Mouse (Mus musculus) heart, postnatal 14 days (tissue): ENCODE results near the gene Dapk3. TPM values are rescaled to one million over a fixed set of nuclear protein-coding genes. Genes with fewer than 3 reads are reported as not detected.
"Not testable (repeated sequence)": the region's sequence is repeated elsewhere in the genome, so short reads cannot be mapped to it uniquely, and the experiment has no call there.

Source experiments
- DNase-seq, 2 experiments: peaks; one replicate each; pipeline ENCODE4 v3.0.0; 2021 to 2022
- intact Hi-C: fragments of 180-260 bp; cut with DNase I; formaldehyde crosslinking; loops from one replicate; pipeline ENCODE4 v1.15.1; 2025
- total RNA-seq, 2 experiments: library from RNA; stranded (reverse); gene quantifications; 2 replicates each; pipeline ENCODE4 v1.2.3; 2021

The Dapk3 gene
- total RNA-seq, 2 experiments from 2014 or later = 28.4 to 29.2 TPM

DNA sequence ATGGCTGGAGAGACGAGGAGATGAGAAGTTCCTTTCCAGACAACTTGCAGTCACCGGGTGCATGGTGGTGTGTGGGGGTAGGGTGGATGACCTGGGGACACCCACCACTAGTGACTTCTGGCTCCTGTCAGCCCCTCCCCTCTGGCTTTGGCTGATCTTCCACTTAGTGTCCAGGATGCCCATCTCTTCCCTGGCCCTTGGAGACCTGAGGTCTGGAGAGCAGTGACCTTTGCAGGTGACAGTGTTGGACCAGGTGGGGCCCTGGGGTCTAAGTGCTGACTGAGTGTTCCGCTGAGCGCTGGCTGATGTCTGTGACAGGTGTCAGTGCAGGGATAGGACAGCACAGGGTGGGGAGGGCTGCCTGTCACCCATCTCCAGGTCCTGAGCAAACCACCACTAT is 12.5 kb downstream of the Dapk3 start:
- intact Hi-C loops = no loop called here
- peak in 1 of 2 experiments; percentile 42 for DNase-seq

DNA sequence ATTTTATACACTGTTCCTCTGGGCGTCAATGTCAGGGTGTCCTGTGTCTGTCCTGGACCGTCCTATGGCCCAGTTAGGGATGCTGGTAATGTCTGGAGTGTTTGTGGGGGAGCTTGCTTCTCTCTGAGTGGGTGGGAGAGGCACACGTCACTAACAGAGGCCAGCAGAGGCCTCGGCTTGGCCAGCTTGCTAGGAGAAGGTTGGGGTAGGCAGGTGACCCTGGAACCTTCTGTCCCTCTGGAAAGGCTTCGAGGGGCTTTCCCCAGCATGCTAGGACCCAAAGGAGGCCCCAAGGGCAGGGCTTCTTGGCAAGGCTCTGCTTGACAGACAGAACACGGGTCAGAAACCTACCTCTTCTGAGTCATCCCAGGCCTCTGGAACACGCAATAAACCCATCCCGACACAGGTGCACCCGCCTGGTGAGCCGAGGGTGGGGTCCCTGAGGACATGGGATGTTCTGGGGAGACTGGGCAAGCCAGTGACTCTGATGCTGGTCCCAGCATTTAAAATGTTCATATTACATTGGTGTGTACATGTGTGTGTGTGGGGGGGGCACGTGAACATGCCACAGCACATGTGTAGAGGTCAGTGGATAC is 13.8 kb downstream of the Dapk3 start:
- intact Hi-C loops = no loop called here
- peak in 1 of 2 experiments; percentile 45 for DNase-seq

DNA sequence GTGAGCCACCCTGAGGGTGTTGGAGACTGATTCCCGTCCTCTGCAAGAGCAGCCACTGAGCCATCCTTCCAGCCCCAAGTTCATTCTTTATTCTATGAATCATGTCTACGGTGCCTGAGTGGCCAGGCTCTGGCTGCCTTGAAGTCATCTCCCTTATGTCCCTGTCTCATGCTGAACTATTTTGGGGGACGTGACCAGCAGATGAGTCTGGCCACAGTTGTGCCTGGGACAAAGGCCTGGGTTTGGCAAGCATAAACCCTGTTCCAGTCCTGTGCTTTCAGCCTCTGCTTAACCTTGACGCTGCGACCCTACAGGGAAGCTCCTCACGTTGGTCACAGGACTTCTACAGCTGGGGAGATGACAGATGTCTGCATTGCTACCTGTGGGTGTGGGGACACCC is 14.5 kb downstream of the Dapk3 start:
- intact Hi-C loops = no loop called here
- DNase-seq = peak in 1 of 2 experiments; percentile 34

DNA sequence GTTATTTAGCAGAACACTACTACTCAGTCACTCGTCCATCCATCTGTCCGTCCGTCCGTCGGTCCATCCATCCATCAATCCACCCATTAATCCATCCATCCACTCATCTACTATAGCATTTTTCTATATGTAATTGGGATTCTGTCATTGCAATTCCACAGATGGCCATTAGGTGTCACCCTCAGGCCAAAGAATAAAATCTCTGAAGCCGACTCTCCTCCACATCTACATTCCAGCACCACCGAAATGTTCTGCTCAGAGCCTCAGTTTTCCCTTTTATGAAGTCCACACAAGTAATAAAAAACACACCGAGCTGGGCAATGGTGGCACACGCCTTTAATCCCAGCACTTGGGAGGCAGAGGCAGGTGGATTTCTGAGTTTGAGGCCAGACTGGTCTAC is 15.4 kb downstream of the Dapk3 start:
- intact Hi-C loops = loop anchor here (1.0 to 2.0 kb wide), 2 partner anchors 20 to 43 kb away; no protein-coding TSS in a partner anchor
- DNase-seq = peak in 1 of 2 experiments; percentile 77

DNA sequence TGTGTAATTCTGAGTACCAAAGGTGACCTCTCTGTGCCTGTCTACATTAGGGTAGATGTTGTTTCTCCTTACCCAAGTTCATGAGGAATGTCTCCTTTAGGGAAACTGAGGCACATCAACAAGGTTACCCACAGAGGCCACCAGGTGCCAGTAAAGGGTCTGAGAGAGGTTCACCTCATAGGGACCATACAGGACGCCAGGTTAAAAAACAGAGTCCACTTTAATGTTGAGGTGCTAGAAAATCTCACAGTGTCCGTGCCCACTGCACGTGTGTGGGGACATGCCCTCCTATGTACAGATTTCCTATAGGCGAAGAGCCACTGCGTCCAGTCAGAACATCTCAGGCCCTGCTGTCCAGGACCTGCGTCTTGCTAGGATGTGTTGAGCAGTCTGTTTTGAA is 16.2 kb downstream of the Dapk3 start:
- peak in 1 of 2 experiments; percentile 18 for DNase-seq
- intact Hi-C loops = loop anchor here (1.0 to 2.0 kb wide), 2 partner anchors 19 to 42 kb away; no protein-coding TSS in a partner anchor

DNA sequence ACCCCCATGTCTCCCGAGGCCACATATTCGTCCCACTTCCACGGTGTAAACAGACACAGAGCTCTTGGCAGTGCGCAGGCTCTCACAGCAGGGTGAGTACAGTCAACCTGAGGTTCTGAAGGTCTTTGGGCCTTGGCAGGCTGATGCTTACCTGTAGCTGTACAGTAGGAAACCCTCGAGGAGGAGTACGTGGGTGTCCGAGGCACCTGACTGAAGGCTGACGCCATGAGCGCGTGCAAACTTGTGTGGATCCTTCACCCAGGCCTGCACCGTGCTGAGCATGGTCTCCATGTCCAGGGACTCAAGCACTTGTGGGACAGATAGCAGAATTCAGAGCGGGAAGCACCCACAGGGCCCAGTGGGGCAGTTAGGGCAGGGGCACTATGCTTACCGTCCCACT is 17.3 kb downstream of the Dapk3 start:
- DNase-seq = peak in 1 of 2 experiments; percentile 33
- intact Hi-C loops = no loop called here

DNA sequence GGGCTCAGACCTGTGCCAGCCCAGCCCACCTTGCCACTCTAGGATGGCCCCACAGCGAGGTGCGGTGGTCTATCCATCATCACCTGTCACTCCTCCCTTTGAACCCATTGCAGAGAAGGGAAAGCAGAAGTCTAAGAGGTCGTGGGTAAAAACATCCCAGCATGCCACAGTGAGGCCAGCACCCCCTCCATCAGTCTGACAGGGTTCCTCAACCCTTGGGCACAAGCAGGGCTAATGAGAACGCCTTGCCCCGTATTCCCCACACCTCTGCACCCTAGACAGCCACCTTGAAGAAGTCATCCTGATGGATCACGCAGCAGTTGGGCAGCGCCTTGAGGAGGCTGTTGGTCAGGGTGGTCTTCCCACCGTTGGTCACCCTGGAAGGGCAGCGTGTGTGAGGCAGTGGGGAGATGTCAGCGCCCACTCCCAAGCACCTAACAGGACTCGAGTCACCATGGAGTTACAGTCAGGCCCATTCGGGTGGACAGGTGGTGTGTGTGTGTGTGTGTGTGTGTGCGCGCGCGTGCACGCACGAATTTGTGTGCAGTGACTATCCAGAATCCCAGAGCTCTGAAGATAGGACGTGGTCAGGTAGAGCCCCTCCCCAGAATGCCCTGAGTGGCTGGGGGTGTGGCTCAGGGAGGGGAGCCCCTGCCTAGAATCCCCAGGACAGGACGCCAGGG is 17.9 kb downstream of the Dapk3 start:
- intact Hi-C loops = no loop called here
- DNase-seq = peak in 1 of 2 experiments; percentile 24

DNA sequence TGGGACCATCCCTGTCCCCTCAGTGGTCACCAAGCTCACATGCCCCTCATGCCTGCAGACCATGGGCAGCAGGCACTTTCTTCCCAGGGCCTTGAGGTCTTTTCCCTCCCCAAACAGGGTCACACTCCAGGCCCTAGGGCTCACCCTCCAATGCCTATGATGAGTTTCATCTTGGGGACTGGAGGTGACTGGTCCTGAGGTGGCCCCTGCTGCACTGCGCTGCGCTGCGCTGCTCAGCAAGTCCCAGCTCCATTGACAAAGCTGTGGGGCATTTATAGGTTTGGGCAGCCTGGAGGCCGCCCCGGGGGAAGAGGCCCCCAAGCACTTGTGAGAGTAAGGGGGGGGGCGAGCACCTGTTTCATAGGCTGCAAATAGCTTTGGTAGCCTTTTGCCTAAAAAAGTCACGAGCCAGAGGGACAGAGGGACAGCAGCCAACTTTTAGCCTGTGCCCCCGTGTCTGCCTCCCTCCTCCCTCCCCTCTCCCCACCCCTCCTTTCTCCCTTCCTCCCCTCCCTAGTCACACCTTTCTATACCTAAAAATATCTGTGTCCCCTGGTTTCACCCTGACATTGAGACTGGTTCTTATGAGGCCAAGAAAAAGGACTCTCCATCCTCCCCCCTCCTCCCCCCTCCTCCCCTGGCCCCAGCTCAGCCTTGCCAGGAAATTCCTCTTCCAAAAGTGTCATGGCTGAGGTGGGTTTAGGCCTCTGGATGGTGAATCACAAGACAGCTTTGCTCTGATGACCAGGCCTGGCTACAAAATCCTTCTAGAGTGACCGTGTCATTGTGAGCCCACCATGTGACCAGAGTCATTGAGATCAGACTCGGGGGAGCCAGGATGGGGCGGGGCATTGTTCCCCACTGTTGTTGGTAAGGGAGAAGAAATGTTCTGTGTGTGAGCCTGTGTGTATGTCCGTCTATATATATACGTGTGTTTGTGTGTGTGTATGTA is 19.3 kb downstream of the Dapk3 start, which contains the start of gene Nmrk2:
Gene Nmrk2, minus strand, starts transcription at position 245 of the 952 bp plus-strand sequence.
- intact Hi-C loops = no loop called here
- DNase-seq = peak in 1 of 2 experiments; percentile 66

DNA sequence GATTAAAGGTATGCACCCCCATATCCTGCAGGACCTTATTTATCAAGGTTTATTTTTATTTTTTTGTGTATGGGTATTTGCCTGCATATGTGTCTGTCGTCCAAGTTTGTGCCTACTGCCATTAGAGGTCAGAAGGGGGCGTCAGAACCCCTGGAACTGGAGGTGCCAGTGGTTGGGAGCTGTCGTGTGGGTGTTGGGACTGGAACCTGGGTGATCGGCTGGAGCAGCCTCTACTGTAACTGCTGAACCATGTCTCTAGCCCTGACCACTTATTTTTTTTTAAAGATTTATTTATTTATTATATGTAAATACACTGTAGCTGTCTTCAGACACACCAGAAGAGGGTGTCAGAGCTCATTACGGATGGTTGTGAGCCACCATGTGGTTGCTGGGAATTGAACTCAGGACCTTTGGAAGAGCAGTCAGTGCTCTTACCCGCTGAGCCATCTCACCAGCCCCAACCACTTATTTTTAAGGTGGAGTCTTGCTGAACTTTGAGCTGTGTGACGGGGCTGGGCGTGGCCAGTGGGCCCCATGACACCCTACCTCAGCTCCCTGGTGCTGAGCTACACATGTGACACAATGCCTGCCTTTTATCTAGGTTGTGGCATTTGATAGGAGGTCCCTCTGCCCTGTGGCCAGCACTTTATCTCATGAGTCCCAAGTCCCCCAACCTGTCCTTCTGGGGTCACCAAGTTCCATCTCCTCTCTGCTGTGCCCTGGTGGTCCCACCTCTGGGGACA is 20.3 kb downstream of the Dapk3 start:
- DNase-seq = peak in 1 of 2 experiments; percentile 34
- intact Hi-C loops = no loop called here

DNA sequence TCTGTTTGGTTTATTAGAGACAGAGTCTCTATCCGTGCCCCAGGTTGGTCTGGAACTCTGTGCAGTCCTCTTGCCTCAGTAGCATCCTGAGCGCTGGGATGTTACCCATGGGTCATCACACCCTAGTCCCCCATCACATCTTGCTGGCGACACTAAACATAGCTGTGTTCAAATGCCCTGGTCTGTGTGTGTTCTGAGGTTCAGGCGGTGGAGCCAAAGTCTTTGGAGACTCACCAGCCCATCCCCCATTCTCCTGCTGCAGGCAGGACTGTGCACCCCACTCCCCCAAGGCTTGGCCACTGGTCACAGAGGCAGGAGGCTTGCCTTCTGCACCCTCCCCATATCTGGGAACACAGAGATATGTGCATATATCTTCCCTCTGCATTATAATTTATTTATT is 21.3 kb downstream of the Dapk3 start:
- peak in 1 of 2 experiments; percentile 23 for DNase-seq
- intact Hi-C loops = no loop called here

DNA sequence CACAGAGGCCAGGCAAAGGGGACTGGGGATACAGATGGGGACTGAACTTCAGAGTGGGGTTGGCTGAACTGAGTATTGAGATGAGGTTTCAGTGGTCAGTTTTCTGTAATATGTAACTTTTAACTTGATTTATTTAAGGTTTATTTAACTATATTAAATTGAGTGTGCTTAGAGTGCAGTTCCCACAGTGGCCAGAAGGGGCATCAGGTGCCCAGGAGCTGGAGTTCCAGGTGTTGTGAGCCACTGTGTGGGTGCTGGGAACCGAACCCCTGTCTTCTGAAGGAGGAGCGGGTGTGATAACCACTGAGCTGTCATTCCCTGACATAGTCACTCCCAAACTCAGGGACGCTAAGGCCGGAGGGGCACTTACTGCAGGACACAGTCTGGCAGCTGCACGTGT is 27.3 kb downstream of the Dapk3 start:
- intact Hi-C loops = no loop called here
- peak in 1 of 2 experiments; percentile 29 for DNase-seq

DNA sequence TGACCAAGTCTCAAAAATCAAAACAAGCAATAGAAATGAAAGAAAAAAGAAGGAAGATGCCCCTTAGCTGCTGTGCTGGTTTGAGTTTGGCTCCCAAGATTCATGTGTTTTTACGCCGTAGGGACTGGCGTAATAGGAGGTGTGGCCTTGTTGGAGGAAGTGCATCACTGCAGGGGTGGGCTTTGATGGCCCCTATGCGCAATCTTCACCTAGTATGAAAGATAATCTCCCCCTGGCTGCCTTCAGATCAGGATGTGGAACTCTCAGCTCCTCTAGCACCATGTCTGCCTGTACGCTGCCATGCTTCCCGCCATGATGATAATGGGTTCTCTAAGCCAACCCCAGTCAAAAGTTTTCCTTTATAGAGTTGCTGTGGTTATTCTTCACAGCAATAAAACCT is 33.5 kb downstream of the Dapk3 start:
- no peak for DNase-seq
- intact Hi-C loops = no loop called here

DNA sequence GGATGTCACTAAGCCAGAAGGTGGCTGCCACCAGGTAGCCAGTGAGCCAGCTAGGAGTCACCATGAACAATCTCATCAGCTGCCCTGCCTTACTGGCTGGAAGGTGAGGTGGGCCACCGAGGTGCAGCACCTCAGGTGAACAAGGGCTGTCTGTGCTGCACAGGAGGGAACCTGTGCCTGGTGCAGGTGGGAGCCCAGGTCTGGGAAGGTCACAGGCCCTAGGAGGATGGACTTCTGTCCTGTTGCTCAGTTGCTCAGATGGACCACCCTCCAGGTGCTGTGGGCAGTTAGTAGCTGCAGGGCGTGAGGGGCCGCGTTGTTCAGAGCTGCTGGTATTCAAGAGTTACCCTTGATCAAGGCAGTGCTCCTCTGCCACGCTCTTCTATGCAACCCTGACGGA is 34.0 kb downstream of the Dapk3 start:
- intact Hi-C loops = no loop called here
- DNase-seq = no peak

DNA sequence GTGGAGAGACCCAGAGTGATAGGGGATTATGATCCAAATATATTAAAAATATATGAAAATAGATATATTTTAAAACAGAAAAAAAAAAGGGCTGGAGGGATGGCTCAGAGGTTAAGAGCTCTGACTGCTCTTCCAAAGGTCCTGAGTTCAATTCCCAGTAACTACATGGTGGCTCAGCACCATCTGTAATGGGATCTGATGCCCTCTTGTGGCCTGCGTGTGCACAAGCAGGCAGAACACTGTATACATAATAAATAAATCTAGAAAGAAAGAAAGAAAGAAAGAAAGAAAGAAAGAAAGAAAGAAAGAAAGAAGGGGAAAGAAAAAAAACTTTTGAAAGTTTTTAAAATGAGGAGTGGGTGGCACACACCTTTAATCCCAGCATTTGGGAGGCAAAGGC is 34.5 kb downstream of the Dapk3 start:
- DNase-seq, intact Hi-C loops: not testable (repeated sequence)

DNA sequence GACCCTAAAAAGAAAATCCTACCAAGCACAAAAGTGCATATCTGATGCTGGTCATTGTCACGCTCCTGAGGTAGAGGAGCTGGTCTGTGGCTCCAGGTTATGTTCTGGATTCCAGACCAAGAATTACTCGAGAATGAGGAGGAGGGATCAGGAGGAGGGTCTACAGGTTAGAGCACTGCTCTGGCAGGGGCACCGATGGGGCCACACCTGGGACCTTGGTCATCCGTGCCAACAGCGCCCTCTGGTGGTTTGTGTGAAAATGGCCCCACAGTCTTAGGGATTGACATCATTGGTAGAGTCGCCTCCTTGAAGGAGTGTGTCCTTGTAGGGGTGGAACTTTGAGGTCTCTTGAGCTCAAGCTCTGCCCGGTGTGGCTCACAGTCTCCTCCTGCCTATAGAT is 35.2 kb downstream of the Dapk3 start:
- DNase-seq = peak; percentile 69 to 81
- intact Hi-C loops = loop anchor here (1.0 kb wide), 1 partner anchor 20 kb away; no protein-coding TSS in a partner anchor

DNA sequence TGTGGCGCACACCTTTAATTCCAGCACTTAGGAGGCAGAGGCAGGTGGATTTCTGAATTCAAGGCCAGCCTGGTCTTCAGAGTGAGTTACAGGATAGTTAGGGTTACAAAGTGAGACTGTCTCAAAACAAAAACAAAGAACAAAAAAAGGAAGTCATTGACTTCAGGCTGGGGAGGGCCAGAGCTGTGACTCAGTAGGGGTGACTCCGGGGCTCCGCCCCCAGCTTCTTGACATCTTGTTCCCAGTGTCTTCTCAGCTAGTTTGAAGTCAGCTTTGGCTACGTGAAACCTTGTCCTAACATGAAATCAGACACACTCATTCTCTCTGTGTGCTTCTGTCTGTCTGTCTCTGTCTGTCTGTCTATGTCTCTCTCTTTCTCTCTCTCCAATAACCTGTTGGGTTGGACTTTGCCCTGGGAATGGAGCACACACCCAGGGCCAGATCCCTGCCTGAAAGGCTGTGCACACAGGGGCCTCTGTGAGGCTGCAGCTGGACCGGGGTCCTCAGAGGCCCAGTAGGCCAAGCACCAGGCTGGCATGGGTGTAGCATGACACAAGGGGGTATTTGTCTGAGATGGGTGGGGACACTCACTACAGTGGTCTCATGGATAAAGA is 38.7 kb downstream of the Dapk3 start:
- no peak for DNase-seq
- intact Hi-C loops = no loop called here

DNA sequence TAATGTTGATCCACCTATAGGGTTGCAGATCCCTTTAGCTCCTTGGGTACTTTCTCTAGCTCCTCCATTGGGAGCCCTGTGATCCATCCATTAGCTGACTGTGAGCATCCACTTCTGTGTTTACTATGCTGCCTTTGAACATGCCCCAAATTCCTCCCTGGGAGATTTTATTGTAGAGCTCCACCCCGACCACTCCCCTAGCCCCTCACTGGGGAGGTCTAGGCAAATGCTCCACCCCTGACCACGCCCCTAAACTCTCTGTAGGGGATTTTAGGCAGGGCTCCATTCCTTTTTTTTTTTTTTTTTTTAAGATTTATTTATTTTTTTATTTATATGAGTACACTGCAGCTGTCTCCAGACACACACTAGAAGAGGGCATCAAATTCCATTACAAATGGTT is 40.9 kb downstream of the Dapk3 start:
- DNase-seq, intact Hi-C loops: not testable (repeated sequence)

DNA sequence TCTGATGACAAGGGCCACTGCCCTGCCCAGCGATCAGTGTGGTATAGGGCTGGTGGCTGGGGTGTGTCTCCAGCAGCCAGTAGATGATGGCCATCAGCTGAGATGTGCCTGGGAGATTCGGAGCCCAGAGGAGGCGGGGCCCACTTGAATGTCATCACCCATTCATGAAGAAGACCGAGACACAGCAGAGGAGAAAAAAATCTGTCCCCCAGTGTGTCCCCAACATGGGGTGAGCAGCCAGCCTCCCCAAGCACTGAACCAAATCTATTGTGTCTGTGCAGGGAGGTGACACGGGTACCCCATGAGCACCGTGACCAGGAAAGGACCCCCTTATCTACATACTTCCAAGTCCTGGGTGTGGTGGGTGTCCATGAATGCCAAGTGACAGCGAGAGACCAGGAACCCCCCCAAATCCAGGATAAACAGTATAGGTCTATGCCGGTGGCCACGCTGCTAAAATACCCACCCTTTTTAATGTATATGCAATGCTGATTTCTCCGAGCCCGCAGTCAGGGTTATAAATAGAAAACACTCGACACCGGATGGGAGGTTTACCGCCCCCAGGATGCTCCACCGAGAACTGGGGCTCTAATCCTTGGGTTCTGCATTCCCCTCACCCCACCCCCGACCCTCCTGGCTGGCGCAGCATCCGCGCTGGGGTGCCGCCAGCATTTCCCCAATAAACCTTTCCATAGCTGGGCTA is 47.1 kb downstream of the Dapk3 start:
- DNase-seq = no peak
- intact Hi-C loops = no loop called here
